Mouse (Mus musculus): Measurements from ENCODE around the gene Gm21905. TPM values are rescaled to one million over a fixed set of nuclear protein-coding genes. Genes with fewer than 3 reads are reported as not detected.

The Gm21905 gene
- polyA plus RNA-seq, 1 experiment from 2014 or later: not detected

- Histone ChIP-seq H3K27ac (ENCODE audit: low read depth, low read length) (peak overlapping the region; percentile 57), H3K4me3 (ENCODE audit: low read depth, low read length) (no peak overlapping the region), H3K4me1 (replicated peaks; ENCODE audit: control insufficient read depth, insufficient read depth, low read length) (peaks cover 3% of the 10 kb centered on the region; the same call in 1 of the 2 replicates), H3K9ac (ENCODE audit: low read depth, low read length) (no peak overlapping the region), H3K4me2 (replicated peaks; ENCODE audit: low read depth) (peak overlapping the region; percentile 38), H3K27me3 (replicated peaks; ENCODE audit: control insufficient read depth, insufficient read depth, low read length) (no peaks in the 10 kb centered on the region), H3K36me3 (ENCODE audit: control insufficient read depth, insufficient read depth) (no peaks in the 10 kb centered on the region), H3K9me3 (ENCODE audit: control insufficient read depth) (no peaks in the 10 kb centered on the region)
- 20% methylated on average over 2 of the region's 2 CpGs for WGBS
- TF ChIP-seq CTCF (IDR thresholded peaks at IDR 0.05; ENCODE audit: low read depth): no peak
- peak; percentile 99 for ATAC-seq
Measured at GRCm38 (mm10) chr5:67931623-67932022, 14.6 kb downstream of the Gm21905 start.

GRCm38 (mm10) chr5:67930584-67930983 lies 15.6 kb downstream of the Gm21905 start:
- ATAC-seq: no peak
- 56% methylated on average over 4 of the region's 4 CpGs for WGBS

GRCm38 (mm10) chr5:67904555-67904954 lies 41.7 kb downstream of the Gm21905 start:
- H3K27ac ChIP-seq (ENCODE audit: low read depth, low read length): no peak overlapping the region
- H3K9me3 ChIP-seq (ENCODE audit: control insufficient read depth): no peaks in the 10 kb centered on the region
- no peaks in the 10 kb centered on the region for H3K27me3 ChIP-seq (replicated peaks; ENCODE audit: control insufficient read depth, insufficient read depth, low read length)
- no peak overlapping the region for H3K4me2 ChIP-seq (replicated peaks; ENCODE audit: low read depth)
- no peaks in the 10 kb centered on the region for H3K36me3 ChIP-seq (ENCODE audit: control insufficient read depth, insufficient read depth)
- H3K9ac ChIP-seq (ENCODE audit: low read depth, low read length): no peak overlapping the region
- H3K4me3 ChIP-seq (ENCODE audit: low read depth, low read length): no peak overlapping the region
- no peaks in the 10 kb centered on the region for H3K4me1 ChIP-seq (replicated peaks; ENCODE audit: control insufficient read depth, insufficient read depth, low read length)
- WGBS: 59% methylated on average over 2 of the region's 2 CpGs
- no peak for TF ChIP-seq CTCF (IDR thresholded peaks at IDR 0.05; ENCODE audit: low read depth)
- ATAC-seq: no peak

More at GRCm38 (mm10) chr5:67930584-67930983, 15.6 kb downstream of the Gm21905 start:
- H3K4me1 ChIP-seq (replicated peaks; ENCODE audit: control insufficient read depth, insufficient read depth, low read length): peaks cover 3% of the 10 kb centered on the region; the same call in 1 of the 2 replicates
- H3K4me2 ChIP-seq (replicated peaks; ENCODE audit: low read depth): no peak overlapping the region
- no peak overlapping the region for H3K27ac ChIP-seq (ENCODE audit: low read depth, low read length)
- H3K9me3 ChIP-seq (ENCODE audit: control insufficient read depth): no peaks in the 10 kb centered on the region
- no peaks in the 10 kb centered on the region for H3K36me3 ChIP-seq (ENCODE audit: control insufficient read depth, insufficient read depth)
- no peak overlapping the region for H3K4me3 ChIP-seq (ENCODE audit: low read depth, low read length)
- TF ChIP-seq CTCF (IDR thresholded peaks at IDR 0.05; ENCODE audit: low read depth): no peak
- no peak overlapping the region for H3K9ac ChIP-seq (ENCODE audit: low read depth, low read length)
- H3K27me3 ChIP-seq (replicated peaks; ENCODE audit: control insufficient read depth, insufficient read depth, low read length): no peaks in the 10 kb centered on the region

GRCm38 (mm10) chr5:67898921-67899320 lies 47.3 kb downstream of the Gm21905 start:
- Histone ChIP-seq H3K27ac (ENCODE audit: low read depth, low read length) (no peak overlapping the region), H3K4me3 (ENCODE audit: low read depth, low read length) (no peak overlapping the region), H3K27me3 (replicated peaks; ENCODE audit: control insufficient read depth, insufficient read depth, low read length) (no peaks in the 10 kb centered on the region), H3K4me1 (replicated peaks; ENCODE audit: control insufficient read depth, insufficient read depth, low read length) (no peaks in the 10 kb centered on the region), H3K9me3 (ENCODE audit: control insufficient read depth) (no peaks in the 10 kb centered on the region), H3K4me2 (replicated peaks; ENCODE audit: low read depth) (no peak overlapping the region), H3K9ac (ENCODE audit: low read depth, low read length) (no peak overlapping the region), H3K36me3 (ENCODE audit: control insufficient read depth, insufficient read depth) (no peaks in the 10 kb centered on the region)
- no peak for ATAC-seq
- WGBS: 93% methylated on average over 1 of the region's 1 CpGs
- no peak for TF ChIP-seq CTCF (IDR thresholded peaks at IDR 0.05; ENCODE audit: low read depth)

GRCm38 (mm10) chr5:67884422-67885210 lies 61.6 kb downstream of the Gm21905 start:
- Histone ChIP-seq H3K4me3 (ENCODE audit: low read depth, low read length) (no peak overlapping the region), H3K9ac (ENCODE audit: low read depth, low read length) (no peak overlapping the region), H3K4me1 (replicated peaks; ENCODE audit: control insufficient read depth, insufficient read depth, low read length) (no peaks in the 10 kb centered on the region; the same call in 1 of the 2 replicates), H3K27ac (ENCODE audit: low read depth, low read length) (no peak overlapping the region), H3K27me3 (replicated peaks; ENCODE audit: control insufficient read depth, insufficient read depth, low read length) (no peaks in the 10 kb centered on the region), H3K4me2 (replicated peaks; ENCODE audit: low read depth) (no peak overlapping the region), H3K9me3 (ENCODE audit: control insufficient read depth) (no peaks in the 10 kb centered on the region), H3K36me3 (ENCODE audit: control insufficient read depth, insufficient read depth) (no peaks in the 10 kb centered on the region)
- 86% methylated on average over 9 of the region's 9 CpGs for WGBS
- TF ChIP-seq CTCF (IDR thresholded peaks at IDR 0.05; ENCODE audit: low read depth): no peak
- ATAC-seq: no peak

GRCm38 (mm10) chr5:67883564-67884171 lies 62.6 kb downstream of the Gm21905 start:
- Histone ChIP-seq H3K9ac (ENCODE audit: low read depth, low read length) (no peak overlapping the region), H3K27me3 (replicated peaks; ENCODE audit: control insufficient read depth, insufficient read depth, low read length) (no peaks in the 10 kb centered on the region), H3K27ac (ENCODE audit: low read depth, low read length) (no peak overlapping the region), H3K9me3 (ENCODE audit: control insufficient read depth) (no peaks in the 10 kb centered on the region), H3K36me3 (ENCODE audit: control insufficient read depth, insufficient read depth) (no peaks in the 10 kb centered on the region), H3K4me2 (replicated peaks; ENCODE audit: low read depth) (no peak overlapping the region), H3K4me1 (replicated peaks; ENCODE audit: control insufficient read depth, insufficient read depth, low read length) (no peaks in the 10 kb centered on the region; the same call in 1 of the 2 replicates), H3K4me3 (ENCODE audit: low read depth, low read length) (no peak overlapping the region)
- peak; percentile 30 for TF ChIP-seq CTCF (IDR thresholded peaks at IDR 0.05; ENCODE audit: low read depth)
- peak; percentile 68 for ATAC-seq
- 69% methylated on average over 1 of the region's 1 CpGs for WGBS

Other genes starting within 250 kb of the Gm21905 start
- gene Atp8a1, start 99.0 kb downstream of the Gm21905 start, polyA plus RNA-seq (2015; fragmentation: Nextera tagmentation; extraction: Ambion mirVana): 7.8 and 9.1 TPM in 2 replicates
- gene Gm5108, start 4.8 kb downstream of the Gm21905 start, polyA plus RNA-seq (2015; fragmentation: Nextera tagmentation; extraction: Ambion mirVana): 0.31 and 0.51 TPM in 2 replicates
- not detected in 2 replicates for gene Grxcr1, start 85.4 kb upstream of the Gm21905 start, polyA plus RNA-seq (2015; fragmentation: Nextera tagmentation; extraction: Ambion mirVana)

Data from intestine, postnatal 0 days (tissue).